Mouse (Mus musculus): ENCODE data around the gene Acsl1. TPM values are rescaled to one million over a fixed set of nuclear protein-coding genes. Genes with fewer than 3 reads are reported as not detected.

Acsl1 gene
- polyA plus RNA-seq, 1 experiment from 2014 or later, result 12.4 TPM

- Histone ChIP-seq H3K27me3 (no peaks in the 10 kb centered on the region), H3K9me3 (replicated peaks) (no peaks in the 10 kb centered on the region), H3K36me3 (no peaks in the 10 kb centered on the region), H3K27ac (no peak overlapping the region), H3K4me3 (no peak overlapping the region), H3K4me2 (replicated peaks) (no peak overlapping the region), H3K4me1 (no peaks in the 10 kb centered on the region), H3K9ac (no peak overlapping the region)
- ATAC-seq (ENCODE audit: low FRiP score), result no peak
- WGBS, result 93% methylated on average over 6 of the region's 6 CpGs
Observed at GRCm38 (mm10) chr8:46520667-46521066, 49.8 kb downstream of the Acsl1 start.

DNA sequence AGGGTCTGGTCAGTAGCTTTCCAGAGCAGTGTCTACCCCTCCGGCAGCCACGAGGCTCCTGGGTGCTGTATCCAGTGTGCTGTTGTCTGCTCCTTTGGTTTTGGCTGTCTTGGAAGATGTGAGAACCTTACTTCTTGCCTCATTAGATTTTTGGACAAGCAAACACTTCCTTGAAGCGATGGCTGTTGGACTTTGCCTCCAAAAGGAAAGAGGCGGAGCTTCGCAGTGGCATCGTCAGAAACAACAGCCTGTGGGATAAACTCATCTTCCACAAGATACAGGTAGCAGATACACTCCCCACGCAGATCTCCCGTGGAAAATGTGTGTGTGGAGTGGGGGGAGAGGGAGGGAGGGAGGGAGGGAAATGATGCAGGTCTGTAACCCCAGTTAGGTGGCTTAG, 55.3 kb downstream of the Acsl1 start:
- WGBS, result 88% methylated on average over 8 of the region's 8 CpGs
- Histone ChIP-seq H3K4me1 (peaks cover 8% of the 10 kb centered on the region; the same call in 1 of the 2 replicates), H3K27me3 (no peaks in the 10 kb centered on the region), H3K27ac (no peak overlapping the region), H3K9ac (no peak overlapping the region), H3K36me3 (no peaks in the 10 kb centered on the region), H3K4me2 (replicated peaks) (no peak overlapping the region), H3K9me3 (replicated peaks) (no peaks in the 10 kb centered on the region), H3K4me3 (no peak overlapping the region)
- ATAC-seq (ENCODE audit: low FRiP score), result no peak

- no peak overlapping the region for H3K4me3 ChIP-seq
- H3K27me3 ChIP-seq, result no peaks in the 10 kb centered on the region
- no peak overlapping the region for H3K27ac ChIP-seq
- H3K4me1 ChIP-seq, result peaks cover 8% of the 10 kb centered on the region; the same call in 1 of the 2 replicates
- no peaks in the 10 kb centered on the region for H3K9me3 ChIP-seq (replicated peaks)
- 77% methylated on average over 10 of the region's 10 CpGs for WGBS
- H3K9ac ChIP-seq, result no peak overlapping the region
- H3K4me2 ChIP-seq (replicated peaks), result no peak overlapping the region
- ATAC-seq (ENCODE audit: low FRiP score), result no peak
- H3K36me3 ChIP-seq, result no peaks in the 10 kb centered on the region
Observed at GRCm38 (mm10) chr8:46526821-46527220, 56.0 kb downstream of the Acsl1 start.

DNA sequence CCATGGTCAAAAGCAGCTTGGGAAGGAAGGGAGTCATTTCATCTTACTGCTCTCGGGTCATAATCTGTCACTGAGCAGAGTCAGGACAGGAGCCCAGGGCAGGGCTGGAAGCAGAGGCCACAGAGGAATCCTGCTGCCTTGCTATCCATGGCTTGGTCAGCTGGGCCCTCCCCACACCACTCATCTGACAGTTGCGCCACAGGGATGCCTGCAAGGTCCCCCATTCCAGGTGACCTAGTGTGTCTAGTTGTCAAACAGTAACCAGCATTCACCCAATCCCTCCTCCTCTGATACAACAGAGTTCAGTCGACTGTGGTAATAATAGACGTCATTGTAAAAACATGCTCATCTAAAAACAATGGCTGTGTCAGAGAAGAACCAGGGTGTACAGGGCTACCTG, 58.7 kb downstream of the Acsl1 start:
- H3K9ac ChIP-seq, result no peak overlapping the region
- H3K4me3 ChIP-seq, result no peak overlapping the region
- no peak for ATAC-seq (ENCODE audit: low FRiP score)
- peaks cover 8% of the 10 kb centered on the region; the same call in 1 of the 2 replicates for H3K4me1 ChIP-seq
- H3K27me3 ChIP-seq, result no peaks in the 10 kb centered on the region
- H3K9me3 ChIP-seq (replicated peaks), result no peaks in the 10 kb centered on the region
- 79% methylated on average over 4 of the region's 4 CpGs for WGBS
- H3K4me2 ChIP-seq (replicated peaks), result no peak overlapping the region
- no peaks in the 10 kb centered on the region for H3K36me3 ChIP-seq
- no peak overlapping the region for H3K27ac ChIP-seq

- no peak overlapping the region for H3K4me2 ChIP-seq (replicated peaks)
- no peaks in the 10 kb centered on the region for H3K36me3 ChIP-seq
- H3K9me3 ChIP-seq (replicated peaks), result no peaks in the 10 kb centered on the region
- H3K4me3 ChIP-seq, result no peak overlapping the region
- no peaks in the 10 kb centered on the region for H3K27me3 ChIP-seq
- no peak overlapping the region for H3K9ac ChIP-seq
- ATAC-seq (ENCODE audit: low FRiP score), result no peak
- 49% methylated on average over 4 of the region's 4 CpGs for WGBS
- H3K4me1 ChIP-seq, result peaks cover 8% of the 10 kb centered on the region; the same call in 1 of the 2 replicates
- H3K27ac ChIP-seq, result no peak overlapping the region
Observed at GRCm38 (mm10) chr8:46530541-46530940, 59.7 kb downstream of the Acsl1 start.

GRCm38 (mm10) chr8:46533926-46534325, 63.1 kb downstream of the Acsl1 start:
- Histone ChIP-seq H3K4me1 (peaks cover 8% of the 10 kb centered on the region; the same call in 1 of the 2 replicates), H3K27me3 (no peaks in the 10 kb centered on the region), H3K9ac (no peak overlapping the region), H3K4me3 (no peak overlapping the region), H3K9me3 (replicated peaks) (no peaks in the 10 kb centered on the region), H3K4me2 (replicated peaks) (no peak overlapping the region), H3K36me3 (no peaks in the 10 kb centered on the region), H3K27ac (no peak overlapping the region)
- WGBS, result 85% methylated on average over 7 of the region's 7 CpGs
- ATAC-seq (ENCODE audit: low FRiP score), result no peak

DNA sequence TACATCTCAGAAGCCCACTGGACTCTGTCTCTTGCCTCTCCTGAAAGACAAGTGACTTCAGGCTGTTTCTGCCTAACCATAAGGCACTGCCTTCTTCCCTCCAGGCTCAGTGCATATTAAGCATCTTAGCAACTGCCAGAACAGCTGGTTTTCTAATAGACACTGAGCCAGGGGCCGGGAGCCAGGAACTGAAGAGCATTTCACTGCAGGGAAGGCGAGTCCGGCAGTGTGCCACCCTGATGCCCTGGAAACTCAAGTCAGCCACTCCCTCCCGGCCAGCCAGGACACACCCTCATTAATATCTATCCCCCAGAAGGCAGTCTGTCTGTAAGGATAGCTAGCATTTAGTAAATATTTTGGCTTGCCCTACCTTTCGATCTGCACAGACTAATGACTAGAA, 68.9 kb downstream of the Acsl1 start:
- Histone ChIP-seq H3K4me3 (no peak overlapping the region), H3K36me3 (no peaks in the 10 kb centered on the region), H3K9ac (no peak overlapping the region), H3K9me3 (replicated peaks) (no peaks in the 10 kb centered on the region), H3K4me2 (replicated peaks) (no peak overlapping the region), H3K27ac (no peak overlapping the region), H3K4me1 (0 out of 2 replicates have a peak, but pooled peaks cover 4% of the 10 kb centered on the region), H3K27me3 (no peaks in the 10 kb centered on the region)
- 46% methylated on average over 5 of the region's 5 CpGs for WGBS
- no peak for ATAC-seq (ENCODE audit: low FRiP score)

DNA sequence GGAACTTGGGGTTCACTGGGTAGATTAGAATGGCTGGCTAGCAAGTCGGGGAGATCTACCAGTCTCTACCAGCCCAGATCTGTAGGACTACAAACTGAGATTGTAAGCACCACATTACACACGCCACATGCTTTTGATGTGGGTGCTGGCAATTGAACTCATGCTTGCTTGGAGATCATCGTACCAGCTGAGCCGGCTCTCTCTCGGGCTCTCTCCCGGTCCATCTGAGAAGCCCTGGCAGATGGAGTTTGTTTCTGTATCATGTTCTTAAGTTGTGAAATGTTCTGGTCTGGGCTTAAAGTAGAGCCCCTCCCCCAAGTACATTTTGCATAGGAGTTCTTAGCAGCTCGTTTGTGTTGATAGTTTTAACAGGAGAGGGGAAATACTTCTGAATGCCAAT, 72.4 kb downstream of the Acsl1 start:
- H3K9ac ChIP-seq, result no peak overlapping the region
- 79% methylated on average over 7 of the region's 7 CpGs for WGBS

DNA sequence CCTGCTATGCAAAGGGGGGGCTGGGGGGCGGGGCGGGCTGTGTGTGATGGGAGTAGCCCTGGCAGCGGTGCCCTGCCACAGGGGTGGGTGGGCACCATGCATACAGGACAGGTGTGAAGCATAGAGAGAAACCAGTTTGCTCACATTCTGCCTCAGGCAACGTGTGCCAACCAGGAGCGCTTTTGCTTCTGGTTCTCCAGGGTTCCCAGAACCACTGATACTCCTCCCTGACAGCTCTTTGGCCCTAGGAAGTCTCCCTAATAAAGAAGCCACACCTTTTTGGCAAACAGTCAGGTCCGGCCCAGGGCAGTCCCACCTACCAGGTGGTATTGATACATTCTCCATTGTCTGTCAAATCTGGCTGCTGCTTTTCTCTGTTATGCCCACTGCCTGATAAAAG, 72.8 kb downstream of the Acsl1 start:
- 86% methylated on average over 6 of the region's 6 CpGs for WGBS
- ATAC-seq (ENCODE audit: low FRiP score), result no peak
- no peak overlapping the region for H3K4me3 ChIP-seq
- H3K36me3 ChIP-seq, result no peaks in the 10 kb centered on the region
- no peak overlapping the region for H3K9ac ChIP-seq
- no peaks in the 10 kb centered on the region; the same call in 1 of the 2 replicates for H3K27me3 ChIP-seq
- H3K9me3 ChIP-seq (replicated peaks), result no peaks in the 10 kb centered on the region
- no peak overlapping the region for H3K4me2 ChIP-seq (replicated peaks)
- H3K4me1 ChIP-seq, result 0 out of 2 replicates have a peak, but pooled peaks cover 4% of the 10 kb centered on the region
- H3K27ac ChIP-seq, result no peak overlapping the region

More for the DNA sequence above, 72.4 kb downstream of the Acsl1 start:
- no peak for ATAC-seq (ENCODE audit: low FRiP score)
- Histone ChIP-seq H3K27me3 (no peaks in the 10 kb centered on the region; the same call in 1 of the 2 replicates), H3K4me2 (replicated peaks) (no peak overlapping the region), H3K36me3 (no peaks in the 10 kb centered on the region), H3K4me1 (0 out of 2 replicates have a peak, but pooled peaks cover 4% of the 10 kb centered on the region), H3K9me3 (replicated peaks) (no peaks in the 10 kb centered on the region), H3K4me3 (no peak overlapping the region), H3K27ac (no peak overlapping the region)

- Histone ChIP-seq H3K27ac (no peak overlapping the region), H3K9me3 (replicated peaks) (no peaks in the 10 kb centered on the region), H3K27me3 (no peaks in the 10 kb centered on the region; the same call in 1 of the 2 replicates), H3K4me1 (no peaks in the 10 kb centered on the region), H3K4me3 (no peak overlapping the region), H3K36me3 (no peaks in the 10 kb centered on the region), H3K9ac (no peak overlapping the region), H3K4me2 (replicated peaks) (no peak overlapping the region)
- 93% methylated on average over 5 of the region's 5 CpGs for WGBS
- no peak for ATAC-seq (ENCODE audit: low FRiP score)
Observed at GRCm38 (mm10) chr8:46545854-46546253, 75.0 kb downstream of the Acsl1 start.

- 81% methylated on average over 11 of the region's 11 CpGs for WGBS
- H3K27ac ChIP-seq, result no peak overlapping the region
- no peak for ATAC-seq (ENCODE audit: low FRiP score)
Observed at GRCm38 (mm10) chr8:46546431-46547176, 75.8 kb downstream of the Acsl1 start.

GRCm38 (mm10) chr8:46547245-46547644, 76.4 kb downstream of the Acsl1 start:
- no peaks in the 10 kb centered on the region for H3K36me3 ChIP-seq
- H3K9ac ChIP-seq, result no peak overlapping the region
- no peaks in the 10 kb centered on the region; the same call in 1 of the 2 replicates for H3K27me3 ChIP-seq
- H3K4me1 ChIP-seq, result peaks cover 3% of the 10 kb centered on the region; the same call in 1 of the 2 replicates
- H3K4me3 ChIP-seq, result no peak overlapping the region
- 59% methylated on average over 4 of the region's 4 CpGs for WGBS
- H3K27ac ChIP-seq, result no peak overlapping the region
- no peaks in the 10 kb centered on the region for H3K9me3 ChIP-seq (replicated peaks)
- no peak overlapping the region for H3K4me2 ChIP-seq (replicated peaks)
- ATAC-seq (ENCODE audit: low FRiP score), result no peak

More at GRCm38 (mm10) chr8:46546431-46547176, 75.8 kb downstream of the Acsl1 start:
- Histone ChIP-seq H3K4me1 (peaks cover 3% of the 10 kb centered on the region; the same call in 1 of the 2 replicates), H3K9me3 (replicated peaks) (no peaks in the 10 kb centered on the region), H3K36me3 (no peaks in the 10 kb centered on the region), H3K27me3 (no peaks in the 10 kb centered on the region; the same call in 1 of the 2 replicates), H3K4me2 (replicated peaks) (no peak overlapping the region), H3K4me3 (no peak overlapping the region), H3K9ac (no peak overlapping the region)

- Histone ChIP-seq H3K27ac (no peak overlapping the region), H3K27me3 (no peaks in the 10 kb centered on the region; the same call in 1 of the 2 replicates), H3K4me2 (replicated peaks) (no peak overlapping the region), H3K4me1 (peaks cover 13% of the 10 kb centered on the region), H3K9me3 (replicated peaks) (no peaks in the 10 kb centered on the region), H3K9ac (no peak overlapping the region), H3K36me3 (no peaks in the 10 kb centered on the region), H3K4me3 (no peak overlapping the region)
- 85% methylated on average over 8 of the region's 8 CpGs for WGBS
- no peak for ATAC-seq (ENCODE audit: low FRiP score)
Observed at GRCm38 (mm10) chr8:46550058-46550457, 79.2 kb downstream of the Acsl1 start.
